Mouse (Mus musculus): Measurements from ENCODE around the gene Fyb2. TPM values are rescaled to one million over a fixed set of nuclear protein-coding genes. Genes with fewer than 3 reads are reported as not detected.

The Fyb2 gene
- polyA plus RNA-seq, 1 experiment from 2014 or later = 0.11 TPM

DNA sequence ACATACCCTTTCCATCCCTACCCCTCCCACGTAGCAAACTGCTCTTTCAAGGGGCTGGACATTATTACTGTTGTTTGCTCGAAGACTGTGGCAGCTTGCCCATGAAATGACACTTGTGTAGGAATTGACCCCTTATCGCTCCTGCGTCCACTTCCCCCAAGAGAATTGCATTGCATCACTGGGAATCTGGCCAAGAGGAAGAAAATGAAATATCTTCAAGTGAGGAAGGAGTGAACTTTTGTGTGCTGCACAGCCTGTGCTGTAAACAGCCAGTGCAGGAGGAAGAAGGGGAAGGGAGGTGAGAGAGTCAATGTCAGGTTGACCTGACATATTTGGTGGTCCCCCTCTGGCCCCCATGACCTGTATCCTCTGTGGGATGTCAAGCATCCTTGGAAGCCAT is 35.6 kb downstream of the Fyb2 start:
- Histone ChIP-seq H3K36me3 (no peaks in the 10 kb centered on the region), H3K4me2 (replicated peaks) (no peak overlapping the region), H3K9me3 (no peaks in the 10 kb centered on the region), H3K4me1 (no peaks in the 10 kb centered on the region), H3K9ac (replicated peaks) (no peak overlapping the region), H3K27ac (replicated peaks) (no peak overlapping the region), H3K4me3 (no peak overlapping the region), H3K27me3 (no peaks in the 10 kb centered on the region)
- no peak for ATAC-seq (replicated peaks)
- 69% methylated on average over 4 of the region's 4 CpGs for WGBS

- ATAC-seq (replicated peaks) = no peak
These were observed 36.0 kb downstream of the Fyb2 start for GRCm38 (mm10) chr4:104949304-104949703.

GRCm38 (mm10) chr4:104951280-104951878 is 38.1 kb downstream of the Fyb2 start:
- Histone ChIP-seq H3K4me2 (replicated peaks) (no peak overlapping the region), H3K27me3 (no peaks in the 10 kb centered on the region), H3K9me3 (no peaks in the 10 kb centered on the region), H3K27ac (replicated peaks) (no peak overlapping the region), H3K9ac (replicated peaks) (no peak overlapping the region), H3K36me3 (no peaks in the 10 kb centered on the region), H3K4me1 (peaks cover 2% of the 10 kb centered on the region; the same call in 1 of the 2 replicates), H3K4me3 (no peak overlapping the region)
- ATAC-seq (replicated peaks) = no peak
- WGBS = 86% methylated on average over 4 of the region's 4 CpGs

More at GRCm38 (mm10) chr4:104949304-104949703, 36.0 kb downstream of the Fyb2 start:
- Histone ChIP-seq H3K27me3 (no peaks in the 10 kb centered on the region), H3K27ac (replicated peaks) (no peak overlapping the region), H3K4me1 (no peaks in the 10 kb centered on the region), H3K4me3 (no peak overlapping the region), H3K4me2 (replicated peaks) (no peak overlapping the region), H3K9ac (replicated peaks) (no peak overlapping the region), H3K9me3 (no peaks in the 10 kb centered on the region), H3K36me3 (no peaks in the 10 kb centered on the region)
- WGBS = 48% methylated on average over 3 of the region's 3 CpGs

GRCm38 (mm10) chr4:104956691-104957090 is 43.4 kb downstream of the Fyb2 start:
- Histone ChIP-seq H3K36me3 (no peaks in the 10 kb centered on the region), H3K4me1 (peaks cover 8% of the 10 kb centered on the region), H3K27ac (replicated peaks) (no peak overlapping the region), H3K27me3 (no peaks in the 10 kb centered on the region), H3K9me3 (no peaks in the 10 kb centered on the region), H3K9ac (replicated peaks) (no peak overlapping the region), H3K4me2 (replicated peaks) (no peak overlapping the region), H3K4me3 (no peak overlapping the region)
- no peak for ATAC-seq (replicated peaks)
- 20% methylated on average over 7 of the region's 7 CpGs for WGBS

DNA sequence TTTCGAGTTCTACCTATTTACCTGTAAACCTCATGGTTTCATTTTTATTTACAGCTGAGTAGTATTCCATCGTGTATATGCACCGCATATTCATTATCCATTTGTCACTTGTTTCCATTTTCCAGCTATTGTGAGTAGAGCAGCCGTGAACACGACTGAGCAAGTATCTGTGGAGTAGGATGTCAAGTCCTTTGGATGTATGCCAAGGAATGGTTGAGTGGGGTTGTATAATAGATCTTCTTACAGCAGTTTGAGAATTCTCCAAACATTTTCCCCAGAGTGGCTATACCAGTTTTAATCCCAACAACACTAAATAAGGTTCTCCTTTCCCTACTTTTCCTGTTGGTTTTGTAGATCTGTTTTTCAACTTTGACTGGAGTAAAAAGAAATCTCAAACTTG is 48.2 kb downstream of the Fyb2 start:
- no peak overlapping the region for H3K4me3 ChIP-seq
- H3K4me2 ChIP-seq (replicated peaks) = no peak overlapping the region
- H3K9me3 ChIP-seq = peaks cover 3% of the 10 kb centered on the region; the same call in 1 of the 2 replicates
- H3K36me3 ChIP-seq = no peaks in the 10 kb centered on the region
- no peaks in the 10 kb centered on the region for H3K27me3 ChIP-seq
- no peak overlapping the region for H3K27ac ChIP-seq (replicated peaks)
- ATAC-seq (replicated peaks) = no peak
- peaks cover 6% of the 10 kb centered on the region for H3K4me1 ChIP-seq
- 62% methylated on average over 5 of the region's 5 CpGs for WGBS
- no peak overlapping the region for H3K9ac ChIP-seq (replicated peaks)

GRCm38 (mm10) chr4:104972606-104973005 is 59.4 kb downstream of the Fyb2 start:
- Histone ChIP-seq H3K27ac (replicated peaks) (no peak overlapping the region), H3K4me2 (replicated peaks) (no peak overlapping the region), H3K4me1 (no peaks in the 10 kb centered on the region), H3K36me3 (no peaks in the 10 kb centered on the region), H3K9me3 (no peaks in the 10 kb centered on the region), H3K27me3 (no peaks in the 10 kb centered on the region), H3K4me3 (no peak overlapping the region), H3K9ac (replicated peaks) (no peak overlapping the region)
- 85% methylated on average over 2 of the region's 2 CpGs for WGBS
- no peak for ATAC-seq (replicated peaks)

GRCm38 (mm10) chr4:104975162-104975830 is 62.0 kb downstream of the Fyb2 start:
- H3K4me1 ChIP-seq = no peaks in the 10 kb centered on the region
- no peak overlapping the region for H3K4me3 ChIP-seq

DNA sequence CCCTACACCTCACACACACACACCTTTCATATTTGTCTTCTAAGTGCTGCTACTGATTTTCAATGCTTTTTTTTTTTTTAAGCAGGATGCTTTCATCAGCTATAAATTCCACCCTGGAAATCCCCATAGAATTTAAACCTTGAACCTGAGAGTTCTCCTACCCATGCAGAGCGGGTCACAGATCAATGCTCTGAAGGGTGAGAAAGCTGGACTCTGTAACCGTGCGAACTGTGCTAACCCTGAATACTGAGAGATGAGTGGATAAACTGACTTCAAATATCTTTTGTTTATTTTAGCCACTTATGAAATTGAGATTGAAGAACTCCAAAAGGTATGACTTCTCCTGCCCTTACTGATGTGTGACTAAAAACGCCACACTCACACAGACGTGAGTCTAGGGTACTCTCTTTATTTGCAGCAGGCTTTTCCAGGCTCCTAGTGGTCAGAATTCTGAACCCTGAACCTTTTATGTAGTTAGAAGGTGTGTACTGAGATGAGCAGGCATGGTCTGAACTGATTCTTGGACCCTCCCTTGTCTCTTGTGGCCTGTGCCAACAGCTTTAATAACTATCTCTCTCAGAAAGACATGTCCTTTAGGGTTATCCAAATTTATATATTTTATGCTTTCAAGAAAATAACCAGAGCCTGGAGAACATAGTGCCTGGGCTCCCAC is 72.8 kb downstream of the Fyb2 start:
- Histone ChIP-seq H3K9ac (replicated peaks) (no peak overlapping the region), H3K9me3 (no peaks in the 10 kb centered on the region), H3K4me2 (replicated peaks) (no peak overlapping the region), H3K36me3 (no peaks in the 10 kb centered on the region), H3K4me1 (no peaks in the 10 kb centered on the region), H3K4me3 (no peak overlapping the region), H3K27ac (replicated peaks) (no peak overlapping the region), H3K27me3 (no peaks in the 10 kb centered on the region)
- ATAC-seq (replicated peaks) = no peak
- 88% methylated on average over 5 of the region's 5 CpGs for WGBS

More at GRCm38 (mm10) chr4:104975162-104975830, 62.0 kb downstream of the Fyb2 start:
- Histone ChIP-seq H3K27ac (replicated peaks) (no peak overlapping the region), H3K27me3 (no peaks in the 10 kb centered on the region), H3K9ac (replicated peaks) (no peak overlapping the region), H3K4me2 (replicated peaks) (no peak overlapping the region), H3K9me3 (no peaks in the 10 kb centered on the region), H3K36me3 (no peaks in the 10 kb centered on the region)
- no peak for ATAC-seq (replicated peaks)
- WGBS = 88% methylated on average over 6 of the region's 6 CpGs

DNA sequence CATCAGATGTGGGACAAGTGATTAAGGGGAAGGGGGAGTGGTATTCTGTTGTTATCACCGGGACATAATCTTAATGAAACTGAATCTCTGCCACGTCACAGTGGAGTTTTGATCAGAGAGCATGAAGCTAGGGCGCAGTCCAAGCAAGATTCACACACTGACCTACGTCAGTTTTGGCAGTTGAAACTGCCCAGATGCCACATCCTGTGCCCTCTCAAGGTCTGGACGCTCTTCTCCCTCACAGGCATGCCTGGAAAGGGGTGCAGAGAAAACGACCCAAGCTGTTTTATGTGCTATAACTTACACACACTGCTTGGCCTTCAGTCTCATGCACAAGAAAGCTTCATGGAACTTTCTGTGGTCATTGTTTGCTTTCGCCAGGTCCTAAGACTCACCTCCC is 74.4 kb downstream of the Fyb2 start:
- no peaks in the 10 kb centered on the region for H3K4me1 ChIP-seq
- no peaks in the 10 kb centered on the region for H3K27me3 ChIP-seq
- ATAC-seq (replicated peaks) = no peak
- 67% methylated on average over 7 of the region's 7 CpGs for WGBS
- H3K27ac ChIP-seq (replicated peaks) = no peak overlapping the region
- no peak overlapping the region for H3K4me2 ChIP-seq (replicated peaks)
- no peaks in the 10 kb centered on the region for H3K9me3 ChIP-seq
- H3K4me3 ChIP-seq = no peak overlapping the region
- no peaks in the 10 kb centered on the region for H3K36me3 ChIP-seq
- H3K9ac ChIP-seq (replicated peaks) = no peak overlapping the region

DNA sequence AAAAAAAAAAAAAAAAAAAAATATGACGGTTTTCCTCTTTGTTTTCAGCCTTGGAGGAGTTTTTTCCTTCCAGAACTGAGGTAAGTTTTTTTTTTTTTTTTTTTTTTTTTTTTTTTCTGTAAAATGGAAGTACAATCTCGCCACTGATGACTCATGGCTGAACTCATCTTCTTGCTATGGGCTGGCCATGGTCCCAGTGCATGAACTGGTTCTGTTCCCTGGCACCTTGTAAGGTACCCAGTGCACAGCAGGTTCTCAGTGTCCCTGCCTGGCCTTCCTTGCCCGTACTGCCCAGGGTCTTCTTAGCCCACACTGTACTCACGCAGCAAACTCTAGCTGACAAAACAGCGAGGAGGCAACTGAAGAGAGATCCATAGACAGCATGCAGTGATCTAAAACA is 74.8 kb downstream of the Fyb2 start:
- H3K4me3 ChIP-seq = no peak overlapping the region
- ATAC-seq (replicated peaks) = no peak
- H3K4me2 ChIP-seq (replicated peaks) = no peak overlapping the region
- H3K9ac ChIP-seq (replicated peaks) = no peak overlapping the region
- no peak overlapping the region for H3K27ac ChIP-seq (replicated peaks)
- H3K36me3 ChIP-seq = no peaks in the 10 kb centered on the region
- no peaks in the 10 kb centered on the region for H3K27me3 ChIP-seq
- WGBS = 89% methylated on average over 5 of the region's 5 CpGs
- no peaks in the 10 kb centered on the region for H3K4me1 ChIP-seq
- no peaks in the 10 kb centered on the region for H3K9me3 ChIP-seq

GRCm38 (mm10) chr4:104988709-104989108 is 75.5 kb downstream of the Fyb2 start:
- 87% methylated on average over 7 of the region's 7 CpGs for WGBS
- H3K4me1 ChIP-seq = no peaks in the 10 kb centered on the region

DNA sequence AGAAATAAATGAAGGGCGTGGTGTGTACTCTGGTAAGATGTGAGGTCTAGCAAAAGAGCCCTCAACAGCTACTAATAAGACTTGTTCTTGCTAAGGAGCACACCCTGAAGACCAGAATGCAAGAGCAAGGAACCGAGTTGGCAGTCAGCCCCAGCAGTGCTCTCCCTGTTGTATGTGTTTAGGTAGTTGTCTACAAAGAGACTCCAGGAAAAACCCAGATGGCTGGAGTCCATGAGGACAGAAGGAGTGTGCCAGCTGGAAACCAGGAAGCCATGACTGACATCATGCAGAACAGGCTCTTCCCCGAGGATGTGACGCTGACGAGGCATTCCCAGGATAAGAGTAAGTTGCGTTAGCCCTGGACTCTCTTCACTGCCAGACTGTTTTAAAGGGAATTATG is 76.8 kb downstream of the Fyb2 start:
- Histone ChIP-seq H3K4me2 (replicated peaks) (no peak overlapping the region), H3K4me3 (no peak overlapping the region), H3K4me1 (no peaks in the 10 kb centered on the region), H3K27me3 (no peaks in the 10 kb centered on the region), H3K27ac (replicated peaks) (no peak overlapping the region), H3K9me3 (no peaks in the 10 kb centered on the region), H3K9ac (replicated peaks) (no peak overlapping the region), H3K36me3 (no peaks in the 10 kb centered on the region)
- no peak for ATAC-seq (replicated peaks)
- 71% methylated on average over 6 of the region's 6 CpGs for WGBS

More at GRCm38 (mm10) chr4:104988709-104989108, 75.5 kb downstream of the Fyb2 start:
- no peak overlapping the region for H3K27ac ChIP-seq (replicated peaks)
- no peak overlapping the region for H3K4me2 ChIP-seq (replicated peaks)
- H3K27me3 ChIP-seq = no peaks in the 10 kb centered on the region
- no peaks in the 10 kb centered on the region for H3K36me3 ChIP-seq
- ATAC-seq (replicated peaks) = no peak
- no peaks in the 10 kb centered on the region for H3K9me3 ChIP-seq
- H3K9ac ChIP-seq (replicated peaks) = no peak overlapping the region
- H3K4me3 ChIP-seq = no peak overlapping the region

Data from forebrain, embryonic 15.5 days (tissue).